Mouse (Mus musculus) liver, adult 2 months (tissue): ENCODE measurements around the gene Vwa7. TPM values are rescaled to one million over a fixed set of nuclear protein-coding genes. Genes with fewer than 3 reads are reported as not detected.
A peak's percentile ranks its signal among the peaks of the same experiment; 100 is the strongest.

Source experiments
- DNase-seq: peaks from one replicate; pipeline ENCODE4 v3.0.0-alpha.2; 2011; ENCODE audit warnings: low read depth, low spot score; ENCODE audit errors: extremely low read depth
- H3K27ac ChIP-seq: fragments of 200-500 bp; replicated peaks from 2 replicates; pipeline ENCODE4 v1.5.1; 2012; ENCODE audit warnings: low read depth, mild to moderate bottlenecking, control low read depth, inconsistent platforms, low read length; ENCODE audit not compliant: insufficient read depth
- H3K27me3 ChIP-seq: fragments of 200-500 bp; 2 replicates; pipeline ENCODE4 v1.6.1; 2012; ENCODE audit warnings: mild to moderate bottlenecking, moderate library complexity, low read length, inconsistent platforms; ENCODE audit not compliant: control insufficient read depth, insufficient read depth
- H3K36me3 ChIP-seq: fragments of 200-500 bp; 2 replicates; pipeline ENCODE4 v1.6.1; 2012; ENCODE audit warnings: low read length, inconsistent platforms; ENCODE audit not compliant: control insufficient read depth, insufficient read depth
- H3K4me1 ChIP-seq: fragments of 200-500 bp; 2 replicates; pipeline ENCODE4 v1.6.1; 2011; ENCODE audit warnings: low read length; ENCODE audit not compliant: control insufficient read depth, insufficient read depth
- H3K4me3 ChIP-seq: fragments of 200-500 bp; 2 replicates; pipeline ENCODE4 v1.5.1; 2011; ENCODE audit warnings: low read depth, mild to moderate bottlenecking, control low read depth, low read length, moderate library complexity; ENCODE audit not compliant: insufficient read depth
- H3K79me2 ChIP-seq: fragments of 200-500 bp; 2 replicates; pipeline ENCODE4 v1.6.1; 2012; ENCODE audit warnings: inconsistent platforms, mild to moderate bottlenecking, low read length, moderate library complexity; ENCODE audit not compliant: control insufficient read depth, insufficient read depth
- H3K9ac ChIP-seq: fragments of 200-500 bp; 2 replicates; pipeline ENCODE4 v1.6.1; 2012; ENCODE audit warnings: low read depth, mild to moderate bottlenecking, control low read depth, inconsistent platforms, low read length
- CTCF ChIP-seq: fragments of 200-500 bp; IDR thresholded peaks from 2 replicates; pipeline ENCODE4 v1.5.1; 2011; ENCODE audit warnings: low read depth, low read length, control low read depth
- POLR2A ChIP-seq: fragments of 200-500 bp; IDR thresholded peaks from 2 replicates; pipeline ENCODE4 v1.6.1; 2011; ENCODE audit warnings: low read length, control low read depth; ENCODE audit not compliant: insufficient read depth; ENCODE audit errors: extremely low read depth
- WGBS: fragments of 180-500 bp; shearing (Covaris S2); methylation state at CpG from one replicate; pipeline ENCODE4 v1.1.7; 2018; 5-methylcytosine and 5-hydroxymethylcytosine counted together
- polyA plus RNA-seq: library from polyadenylated mRNA; depleted of rRNA; stranded (reverse); fragments of >200 nt; gene quantifications from 2 replicates; pipeline ENCODE4 v1.2.3, GENCODE M21; 2012
- total RNA-seq: library from RNA; depleted of rRNA; stranded (reverse); fragments of >200 nt; gene quantifications from 2 replicates; pipeline ENCODE4 v1.2.3, GENCODE M21; 2014

The Vwa7 gene
- total and polyA plus RNA-seq, 2 experiments: 0.09 to 0.27 TPM

GRCm38 (mm10) chr17:35026206-35026605, 9.8 kb downstream of the Vwa7 start:
- Histone ChIP-seq H3K79me2 (no peaks in the 10 kb centered on the region), H3K27me3 (no peaks in the 10 kb centered on the region), H3K9ac (no peak overlapping the region), H3K4me3 (no peak overlapping the region), H3K4me1 (no peaks in the 10 kb centered on the region), H3K36me3 (no peaks in the 10 kb centered on the region), H3K27ac (no peak overlapping the region)
- DNase-seq: no peak
- WGBS: 91% methylated on average over 5 of the region's 5 CpGs
- no peak for TF ChIP-seq CTCF
- TF ChIP-seq POLR2A: no peak

- Histone ChIP-seq H3K79me2 (no peaks in the 10 kb centered on the region), H3K36me3 (no peaks in the 10 kb centered on the region), H3K9ac (no peak within 1 kb of the TSS), H3K27ac (no peak within 1 kb of the TSS), H3K4me1 (no peaks in the 10 kb centered on the region), H3K27me3 (no peaks in the 10 kb centered on the region), H3K4me3 (no peak within 1 kb of the TSS)
- DNase-seq: no peak
- TF ChIP-seq POLR2A: no peak
- TF ChIP-seq CTCF: no peak
- 83% methylated on average over 13 of the region's 13 CpGs for WGBS
Measured at GRCm38 (mm10) chr17:35027277-35028068, 11.1 kb downstream of the Vwa7 start, which contains the start of gene Sapcd1. Sapcd1 (minus strand) TSS chr17:35028016.

GRCm38 (mm10) chr17:35028315-35028714, 11.9 kb downstream of the Vwa7 start:
- Histone ChIP-seq H3K27ac (no peak overlapping the region), H3K9ac (no peak overlapping the region), H3K36me3 (no peaks in the 10 kb centered on the region), H3K4me3 (no peak overlapping the region), H3K4me1 (no peaks in the 10 kb centered on the region), H3K27me3 (no peaks in the 10 kb centered on the region), H3K79me2 (no peaks in the 10 kb centered on the region)
- 86% methylated on average over 2 of the region's 2 CpGs for WGBS
- TF ChIP-seq CTCF: no peak
- no peak for TF ChIP-seq POLR2A
- DNase-seq: no peak

GRCm38 (mm10) chr17:35029691-35030532, 13.5 kb downstream of the Vwa7 start:
- Histone ChIP-seq H3K36me3 (no peaks in the 10 kb centered on the region), H3K4me3 (no peak overlapping the region), H3K79me2 (no peaks in the 10 kb centered on the region), H3K27ac (no peak overlapping the region), H3K27me3 (no peaks in the 10 kb centered on the region), H3K4me1 (no peaks in the 10 kb centered on the region), H3K9ac (no peak overlapping the region)
- WGBS: 48% methylated on average over 19 of the region's 19 CpGs
- peak; percentile 82 for TF ChIP-seq CTCF
- TF ChIP-seq POLR2A: no peak
- peak; percentile 33 for DNase-seq

- H3K27me3 ChIP-seq: no peaks in the 10 kb centered on the region
- no peaks in the 10 kb centered on the region for H3K79me2 ChIP-seq
- 93% methylated on average over 11 of the region's 11 CpGs for WGBS
- no peak overlapping the region for H3K9ac ChIP-seq
- no peak for DNase-seq
- H3K4me1 ChIP-seq: no peaks in the 10 kb centered on the region
- H3K27ac ChIP-seq: no peak overlapping the region
- no peak for TF ChIP-seq POLR2A
- H3K4me3 ChIP-seq: no peak overlapping the region
- H3K36me3 ChIP-seq: no peaks in the 10 kb centered on the region
Measured at GRCm38 (mm10) chr17:35031272-35031671, 14.9 kb downstream of the Vwa7 start.
